Mouse (Mus musculus) testis, postnatal 14 days (tissue): Measurements from ENCODE around the gene Extl1.
"Not testable (repeated sequence)": the region's sequence is repeated elsewhere in the genome, so short reads cannot be mapped to it uniquely, and the experiment has no call there.

Experiments
- DNase-seq: peaks from one replicate; pipeline ENCODE4 v3.0.0; 2021; ENCODE audit warnings: low spot score

Extl1 gene

GRCm38 (mm10) chr4:134383750-134384149 is at the start of gene Extl1:
Gene Extl1 (minus strand): TSS chr4:134383850.
- not testable (repeated sequence) for DNase-seq

DNA sequence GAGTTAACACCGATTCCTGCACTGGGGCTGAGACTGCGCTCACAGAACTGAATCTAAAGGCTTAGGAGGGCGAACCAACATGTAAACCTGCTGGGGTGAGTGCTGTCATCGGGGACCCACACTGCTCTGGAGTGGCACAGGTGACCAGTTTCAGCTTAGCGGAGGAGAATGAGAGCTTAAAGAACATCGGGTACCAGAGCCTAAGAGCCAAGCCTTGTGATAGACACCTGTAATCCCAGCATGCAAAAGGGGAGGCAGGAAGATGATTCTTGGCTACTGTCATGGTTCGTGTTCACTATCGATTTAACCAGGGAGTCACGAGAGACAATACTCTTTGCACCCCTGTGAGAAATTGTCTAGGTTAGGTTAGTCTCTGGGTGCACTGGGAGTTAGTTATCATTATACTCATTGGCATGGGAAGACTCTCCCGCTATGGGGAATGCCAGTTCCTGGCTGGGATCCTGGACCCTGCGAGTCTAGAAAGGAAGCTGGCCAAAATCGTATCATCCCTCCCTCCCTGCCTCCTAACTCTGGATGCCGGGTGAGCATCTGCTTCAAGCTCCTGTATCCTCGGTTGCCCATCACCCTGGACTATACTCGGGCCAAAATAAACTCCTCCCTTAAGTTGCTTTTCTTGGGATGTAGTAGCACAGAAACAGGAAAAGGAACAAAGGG is 49.2 kb upstream of the Extl1 start:
- DNase-seq: no peak

GRCm38 (mm10) chr4:134430381-134431004 is 46.8 kb upstream of the Extl1 start:
- no peak for DNase-seq

- DNase-seq: peak; percentile 51
Observed at GRCm38 (mm10) chr4:134425088-134425487, 41.4 kb upstream of the Extl1 start.

GRCm38 (mm10) chr4:134423949-134424348 is 40.3 kb upstream of the Extl1 start:
- peak; percentile 60 for DNase-seq

DNA sequence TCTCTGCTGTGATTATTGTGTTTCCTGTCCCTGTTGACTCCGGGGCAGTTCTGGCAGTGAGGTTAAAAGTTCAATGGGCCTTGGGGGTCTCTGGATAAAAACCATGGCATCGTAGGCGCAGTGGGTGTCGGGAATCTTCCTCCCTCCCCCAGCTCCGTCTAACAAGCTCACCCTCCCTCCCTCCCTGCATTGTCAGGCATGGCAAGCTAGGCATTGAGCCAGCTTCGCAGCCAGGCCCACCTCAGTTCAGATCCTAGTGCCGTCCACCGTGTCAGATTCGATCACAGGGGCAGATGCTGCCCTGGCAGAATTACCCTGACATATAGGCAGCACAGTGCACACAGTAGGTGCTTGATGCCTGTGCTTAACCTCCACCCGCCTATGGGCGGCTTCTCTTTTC is 38.3 kb upstream of the Extl1 start:
- no peak for DNase-seq

GRCm38 (mm10) chr4:134417111-134417510 is 33.5 kb upstream of the Extl1 start:
- DNase-seq: no peak

DNA sequence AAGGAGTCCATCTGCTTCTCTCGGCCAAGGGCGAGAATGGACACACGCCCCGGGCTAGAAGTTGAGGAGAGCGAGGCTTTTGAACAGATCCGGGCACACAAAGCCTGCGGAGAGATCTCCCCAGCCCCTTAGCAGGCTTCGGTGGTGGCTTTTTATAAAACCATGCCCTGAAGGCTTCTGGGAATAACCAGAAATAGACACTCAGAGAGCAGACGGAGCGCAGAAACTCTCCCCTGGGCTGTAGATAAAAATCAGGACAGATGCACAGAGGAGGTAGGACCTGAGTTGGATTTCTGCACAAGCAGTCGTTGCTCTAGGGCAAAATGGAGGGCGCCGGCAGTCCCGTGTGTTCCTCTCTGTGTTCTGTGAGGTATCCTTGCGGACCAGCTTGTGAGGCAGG is 33.0 kb upstream of the Extl1 start:
- DNase-seq: no peak

DNA sequence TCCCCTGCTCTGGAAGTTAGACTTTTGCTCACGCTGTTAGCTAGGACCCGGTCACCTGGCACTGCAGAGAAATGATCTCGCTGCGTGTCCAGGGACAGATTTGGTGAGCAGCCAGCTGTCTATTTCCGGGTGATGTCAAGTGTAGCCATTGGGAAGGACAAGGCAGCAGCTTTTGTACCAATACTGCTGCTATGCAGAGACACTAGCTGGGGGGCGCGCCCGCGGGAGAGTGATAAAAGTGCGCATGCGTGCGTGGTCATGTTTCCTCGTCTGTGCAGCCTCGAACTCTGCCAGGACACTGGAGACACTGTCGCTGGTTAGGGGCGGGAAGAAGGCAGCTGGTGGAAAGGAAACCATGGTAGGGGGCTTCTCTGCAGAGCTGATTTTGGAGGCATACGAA is 32.5 kb upstream of the Extl1 start:
- peak; percentile 33 for DNase-seq

GRCm38 (mm10) chr4:134409286-134409685 is 25.6 kb upstream of the Extl1 start:
- DNase-seq: peak; percentile 59

DNA sequence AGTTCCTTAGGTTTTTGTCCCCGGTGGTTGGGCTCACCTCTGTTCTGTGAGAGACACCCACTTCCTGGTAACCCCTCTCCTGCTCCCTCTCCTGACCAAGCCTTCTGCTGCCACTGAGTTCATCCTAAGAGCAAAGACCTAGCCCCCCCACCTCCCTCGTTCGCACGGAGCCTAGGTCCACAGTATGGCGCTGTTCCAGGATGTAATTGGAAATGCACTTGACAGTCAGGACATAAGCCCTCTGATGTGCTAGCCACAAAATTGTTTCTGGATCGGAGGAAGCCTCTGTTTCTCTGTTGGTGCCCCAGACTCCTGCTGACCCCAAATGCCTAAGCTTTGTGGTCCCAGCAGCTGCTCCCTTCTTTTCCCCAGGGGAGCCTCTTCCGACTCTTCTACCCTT is 20.1 kb upstream of the Extl1 start:
- no peak for DNase-seq

DNA sequence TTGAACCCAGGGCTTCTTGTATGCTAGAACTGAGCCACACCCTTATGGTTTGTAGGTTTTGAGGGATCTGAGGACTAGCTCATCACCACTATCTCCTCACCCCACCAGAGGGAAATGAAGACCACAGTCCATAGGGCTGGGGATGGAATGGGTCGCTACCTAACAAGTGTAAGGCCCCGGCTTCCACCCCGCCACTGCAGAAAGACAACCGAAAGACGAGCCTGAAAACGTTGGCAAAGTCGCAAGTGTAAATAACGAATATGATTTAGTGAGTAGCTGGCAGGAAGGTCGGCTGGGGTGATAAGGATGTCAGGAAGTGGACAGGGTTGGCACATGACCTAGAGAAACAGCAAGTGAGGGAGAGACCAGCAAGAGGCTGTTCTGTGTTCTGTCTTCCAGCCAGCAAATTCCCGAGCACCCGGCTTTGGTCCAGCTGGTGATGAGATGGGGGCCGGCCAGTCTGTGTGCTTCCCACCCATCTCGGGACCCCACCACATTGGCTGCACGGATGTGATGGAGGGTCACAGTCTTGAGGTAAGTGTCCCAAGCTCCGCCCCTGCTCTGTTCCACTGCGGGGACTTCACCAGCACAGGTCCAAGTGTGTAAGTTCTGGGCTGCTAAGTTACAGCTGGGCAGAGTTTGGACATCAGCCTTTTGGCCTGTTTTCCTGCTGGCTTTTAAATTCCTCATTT is 19.1 kb upstream of the Extl1 start:
- DNase-seq: peak; percentile 55

- DNase-seq: no peak
Observed at GRCm38 (mm10) chr4:134401856-134402570, 18.4 kb upstream of the Extl1 start.

DNA sequence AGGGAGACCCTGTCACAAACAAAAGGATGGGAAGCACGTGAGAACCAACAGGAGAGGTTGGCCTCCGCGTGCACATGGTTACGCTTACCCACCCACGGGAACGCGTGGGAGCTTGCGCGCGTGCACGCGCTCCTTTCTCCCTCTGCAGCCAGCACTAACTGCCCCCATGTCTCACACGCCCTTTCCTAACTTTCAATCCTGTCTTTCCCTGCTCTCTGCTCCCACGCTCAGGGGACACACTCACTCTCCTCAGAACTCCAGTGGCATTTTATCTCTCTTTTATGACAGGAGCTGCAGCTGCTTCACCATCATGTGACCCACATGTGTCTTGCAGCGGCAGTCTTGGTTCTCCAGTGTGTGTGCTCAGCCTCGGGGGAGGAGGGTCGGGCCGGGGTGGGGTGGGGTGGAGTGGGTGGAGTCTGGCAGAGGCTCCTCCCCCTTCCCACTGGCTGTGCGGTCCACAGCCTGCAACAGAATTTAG is 17.6 kb upstream of the Extl1 start:
- DNase-seq: peak; percentile 67

DNA sequence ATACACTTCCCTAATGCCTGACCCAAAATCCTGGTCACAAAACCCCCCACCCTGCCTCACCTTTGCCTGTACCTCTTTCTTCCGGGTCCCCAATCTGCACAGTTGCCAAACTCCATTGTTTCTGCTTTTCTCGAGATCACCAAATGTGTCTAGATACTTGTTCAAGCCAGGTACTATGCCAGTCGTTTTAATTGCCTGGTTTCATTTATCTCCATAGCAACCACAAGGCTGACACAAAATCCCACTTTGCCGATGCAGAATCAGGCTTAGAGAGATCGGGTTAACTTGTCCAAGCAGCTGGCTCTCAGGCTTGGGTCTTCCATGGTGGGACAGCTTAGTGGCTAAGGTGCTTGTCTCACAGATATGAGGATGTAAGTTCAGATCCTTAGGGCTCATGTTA is 16.6 kb upstream of the Extl1 start:
- no peak for DNase-seq

- DNase-seq: no peak
Observed at GRCm38 (mm10) chr4:134397732-134398131, 14.1 kb upstream of the Extl1 start.

DNA sequence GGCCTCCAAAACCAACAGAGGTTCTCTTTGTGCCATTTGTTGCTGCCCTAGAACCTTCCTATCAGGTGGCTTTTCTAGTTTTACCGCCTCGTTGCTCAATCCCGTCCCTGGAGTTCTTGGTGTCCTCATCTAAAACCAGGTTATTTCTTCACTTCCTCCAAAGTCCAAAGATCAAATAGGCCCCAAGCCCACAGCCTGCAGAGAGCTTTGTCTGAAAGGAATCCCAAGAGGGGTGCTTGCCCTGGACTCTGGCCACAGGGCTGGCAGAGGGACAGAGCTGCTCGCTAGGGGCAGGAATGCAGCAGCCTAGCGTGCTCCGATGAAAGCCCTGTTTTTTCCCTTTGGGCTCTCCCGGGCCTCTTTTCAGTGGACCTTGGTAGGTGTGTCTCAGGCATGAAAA is 13.5 kb upstream of the Extl1 start:
- peak; percentile 59 for DNase-seq

GRCm38 (mm10) chr4:134395977-134396825 is 12.6 kb upstream of the Extl1 start, which contains the start of gene Pafah2:
Gene Pafah2 (plus strand): TSS chr4:134396320.
- peak; percentile 95 for DNase-seq

DNA sequence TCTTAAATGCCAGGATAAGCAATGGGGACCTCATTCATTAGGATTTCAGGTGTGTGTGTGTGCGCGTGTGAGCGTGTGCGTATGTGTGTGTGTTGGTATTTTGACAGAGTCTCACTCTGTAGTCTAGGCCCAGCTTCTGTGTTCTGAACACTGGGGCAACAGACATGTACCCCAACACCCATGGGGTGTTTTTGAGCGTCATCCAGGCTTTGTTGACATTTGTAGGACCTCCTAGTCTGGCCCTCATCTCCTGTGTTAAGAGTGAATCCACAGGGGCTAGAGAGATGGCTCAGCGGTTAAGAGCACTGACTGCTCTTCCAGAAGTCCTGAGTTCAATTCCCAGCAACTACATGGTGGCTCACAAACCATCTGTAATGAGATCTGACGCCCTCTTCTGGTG is 11.5 kb upstream of the Extl1 start:
- DNase-seq: no peak

DNA sequence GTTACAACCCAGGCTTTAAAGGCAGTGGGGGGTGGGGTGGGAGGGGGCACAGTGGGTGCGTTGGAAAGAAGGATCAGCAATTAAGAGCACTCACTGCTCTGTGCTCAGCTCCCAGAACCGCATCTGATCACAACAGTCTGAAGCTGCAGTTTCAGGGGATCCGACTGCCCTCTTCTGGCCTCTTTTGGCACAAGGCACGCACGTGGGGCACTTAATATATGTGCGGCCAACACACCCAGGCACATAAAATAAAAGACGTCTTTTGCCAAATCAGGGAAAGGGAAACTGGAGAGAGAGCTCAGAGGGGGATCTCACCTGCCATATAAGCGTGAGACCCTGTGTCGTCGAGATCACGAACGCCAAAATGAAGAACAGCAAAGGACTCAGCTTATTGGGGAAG is 9.4 kb upstream of the Extl1 start:
- no peak for DNase-seq

DNA sequence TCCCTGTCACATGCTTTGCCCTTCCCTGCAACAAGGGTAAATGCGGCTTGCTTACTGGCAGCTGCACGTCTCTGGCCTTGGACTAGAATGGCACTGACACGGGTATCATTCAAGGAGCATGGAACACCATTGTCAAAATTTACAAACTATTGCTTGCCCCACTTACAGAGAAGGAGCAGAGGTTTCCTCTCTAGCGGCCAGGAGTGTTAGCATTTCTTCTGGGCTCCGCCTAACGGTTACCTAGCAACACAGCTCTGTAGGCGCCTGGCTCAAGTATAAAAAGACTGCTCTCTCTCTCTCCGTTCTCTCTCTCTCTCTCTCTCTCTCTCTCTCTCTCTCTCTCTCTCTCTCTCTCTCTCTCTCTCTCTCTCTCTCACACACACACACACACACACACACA is 8.9 kb upstream of the Extl1 start:
- DNase-seq: no peak

DNA sequence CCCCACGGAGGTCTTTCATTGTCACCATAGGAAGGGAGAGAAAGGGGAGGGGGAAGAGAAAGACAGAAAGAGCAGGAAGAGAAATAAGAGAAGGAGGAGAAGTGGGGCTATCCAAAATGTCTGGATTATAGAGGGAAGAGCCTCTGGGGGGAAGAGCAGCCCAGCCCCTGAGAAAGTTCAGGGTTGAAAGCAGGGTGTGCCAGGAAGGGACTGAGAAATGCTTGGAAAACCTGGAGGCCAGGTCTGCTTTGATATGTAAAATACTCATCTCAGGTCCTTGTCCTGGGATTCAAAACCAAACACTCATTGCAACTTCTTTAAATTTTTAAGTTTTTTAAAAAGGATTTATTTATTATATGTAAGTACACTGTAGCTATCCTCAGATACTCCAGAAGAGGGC is 8.0 kb upstream of the Extl1 start:
- DNase-seq: no peak
